Mouse (Mus musculus): ENCODE results near the gene Usp21.
A peak's percentile ranks its signal among the peaks of the same experiment; 100 is the strongest.

Gene Usp21

DNA sequence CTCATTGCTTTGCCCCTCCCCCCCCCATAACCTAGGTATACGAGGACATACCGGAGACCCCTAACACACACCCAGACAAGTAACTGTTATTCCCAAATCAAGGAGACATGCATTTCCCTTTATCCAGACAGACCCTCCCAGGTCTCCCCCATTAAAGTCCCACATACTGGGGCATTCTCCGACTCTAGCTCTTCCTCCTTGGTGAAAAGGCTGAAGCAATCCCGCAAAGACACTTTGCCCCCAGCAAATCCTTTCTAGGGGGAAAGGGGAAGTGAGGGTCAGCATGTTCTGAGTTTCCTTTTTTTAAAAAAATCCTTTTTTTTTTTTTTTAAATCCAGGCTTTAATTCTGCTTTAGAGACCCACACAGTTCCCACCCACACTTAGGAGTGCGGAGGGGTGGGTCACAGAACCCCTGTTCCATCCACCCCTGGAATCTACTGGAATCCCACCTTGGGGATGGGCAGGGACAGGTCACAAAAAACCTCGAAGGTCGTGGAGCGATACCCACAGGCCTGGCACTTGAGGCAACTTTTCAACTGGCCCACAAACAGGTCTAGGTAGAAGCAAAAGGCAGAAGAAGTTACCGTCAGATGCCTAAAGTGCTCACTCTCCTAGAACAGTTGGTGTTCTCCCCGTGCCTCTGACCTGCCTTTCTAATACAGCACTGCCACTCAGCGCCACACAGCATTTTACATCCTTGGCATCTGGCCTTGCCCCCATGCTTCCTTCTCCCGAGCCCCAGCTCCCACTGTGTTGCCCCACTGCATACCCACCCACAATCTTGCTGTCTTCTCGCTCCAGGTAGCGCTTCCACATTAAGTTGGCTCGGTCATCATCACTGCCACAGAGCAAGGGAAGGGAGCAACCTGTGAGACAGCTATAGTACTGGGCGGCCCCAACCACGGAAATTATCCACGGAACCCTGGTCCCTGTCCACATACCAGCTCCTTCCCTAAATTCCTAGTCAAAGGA is 4.3 kb downstream of the Usp21 start:
- DNase-seq: no peak

DNA sequence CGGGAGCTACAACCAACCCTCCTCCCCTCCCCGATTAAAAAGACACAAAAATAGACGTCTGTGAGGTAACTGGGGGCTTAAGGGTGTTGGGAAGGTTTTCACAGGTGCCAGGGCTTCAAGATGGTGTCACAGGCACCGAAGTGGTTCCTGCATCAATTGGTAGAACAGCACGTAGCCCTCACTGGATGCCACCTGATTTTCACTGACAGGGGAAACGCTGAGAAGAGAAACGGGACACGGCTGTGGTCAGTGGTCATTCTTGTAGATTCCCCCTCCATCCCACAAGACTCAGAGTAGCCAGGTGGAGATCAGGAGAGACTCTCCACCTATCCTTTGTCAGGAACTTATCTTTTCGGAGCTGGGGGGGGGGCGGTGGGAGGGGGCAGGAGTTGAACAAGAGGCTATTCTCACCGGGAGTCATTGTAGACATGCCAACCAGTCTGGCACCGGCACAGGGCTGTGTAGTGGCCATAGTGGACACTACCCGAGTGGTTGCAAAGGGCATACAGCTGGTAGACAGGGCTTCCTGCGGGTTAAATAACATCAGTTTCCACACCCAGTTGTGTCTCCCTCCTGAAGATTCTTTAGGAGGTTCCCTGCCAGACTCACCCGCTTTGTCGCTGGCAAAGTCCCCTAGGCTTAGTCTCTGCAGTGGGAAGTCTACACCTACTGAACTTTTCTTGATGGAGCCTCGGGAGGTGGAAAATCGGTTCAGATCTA is 5.5 kb downstream of the Usp21 start:
- DNase-seq: no peak

DNA sequence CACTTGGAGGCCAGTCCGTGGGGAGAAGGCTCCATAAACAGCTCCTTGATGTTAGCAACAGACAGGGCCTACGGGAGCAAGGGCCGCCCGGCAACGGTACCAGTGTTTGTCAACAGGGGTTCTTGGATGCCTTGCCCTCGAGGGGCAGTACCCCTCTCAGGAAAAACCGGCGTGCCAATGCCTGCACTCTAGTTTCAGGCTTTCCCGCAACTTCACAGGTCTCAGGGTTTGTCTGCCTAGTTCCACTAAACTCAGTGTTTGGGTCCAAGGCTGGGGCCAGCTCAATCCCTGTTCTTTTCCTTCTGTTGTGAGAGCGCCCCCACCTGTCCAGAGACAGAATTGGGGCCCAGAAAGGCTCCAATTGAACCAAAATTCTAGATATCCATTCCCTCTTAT is 6.3 kb downstream of the Usp21 start:
- peak; percentile 89 for DNase-seq

DNA sequence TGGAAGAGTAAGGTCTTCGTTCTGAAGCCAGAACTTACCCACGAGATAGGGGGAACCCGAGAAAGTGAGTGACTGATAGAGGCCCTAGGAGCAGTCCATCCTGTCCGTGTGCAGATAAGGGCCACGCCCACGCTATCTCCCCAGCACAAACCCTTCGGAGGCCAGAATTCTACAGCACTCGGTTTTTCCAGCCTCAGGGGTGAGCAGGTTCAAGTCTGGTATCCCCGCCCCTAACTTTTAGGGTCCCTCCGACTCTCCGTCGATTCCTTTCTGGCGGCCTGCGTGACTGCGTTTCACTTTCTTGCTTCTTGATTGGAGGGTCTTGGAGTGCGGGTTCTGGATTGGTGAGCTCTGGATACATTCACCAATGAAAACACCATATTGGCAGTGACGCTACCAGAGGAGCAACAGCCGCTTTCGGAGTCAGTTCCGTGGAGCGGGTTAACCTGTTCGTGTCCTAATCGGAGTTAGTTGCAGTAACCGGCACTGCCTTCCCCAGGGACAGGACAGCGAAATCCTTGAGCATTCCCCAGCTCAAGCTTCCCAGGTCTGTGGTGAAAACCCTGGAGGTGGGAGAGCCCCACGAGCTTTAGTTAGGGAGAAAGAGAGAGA is 6.8 kb downstream of the Usp21 start, which contains the start of gene Ppox:
TSS of gene Ppox (minus strand) at position 271 of the 612 bp plus-strand sequence.
- DNase-seq: peak; percentile 81

- no peak for DNase-seq
These were observed 7.4 kb downstream of the Usp21 start for GRCm38 (mm10) chr1:171280250-171280915.

DNA sequence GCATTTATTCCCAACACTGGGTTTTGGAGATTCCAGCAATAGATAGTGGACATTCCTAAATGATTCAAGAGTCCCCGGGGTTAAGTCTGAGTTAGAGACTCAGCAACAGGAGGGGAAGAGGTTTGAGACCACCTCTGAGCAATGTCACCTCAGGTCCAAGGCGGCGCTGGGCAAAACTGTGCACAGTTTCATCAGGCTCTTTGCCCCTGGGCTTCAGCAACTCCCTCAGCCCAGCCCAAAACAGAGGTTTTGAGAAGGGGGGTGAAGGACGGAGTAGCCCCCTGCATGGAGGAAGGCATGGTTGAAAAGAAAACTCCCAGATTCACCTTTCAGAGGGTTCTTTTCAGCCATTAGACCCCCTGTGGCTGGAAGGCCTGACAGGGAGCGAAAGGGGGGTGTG is 8.1 kb downstream of the Usp21 start:
- no peak for DNase-seq

- no peak for DNase-seq
These were observed 8.6 kb downstream of the Usp21 start for GRCm38 (mm10) chr1:171279012-171279705.

DNA sequence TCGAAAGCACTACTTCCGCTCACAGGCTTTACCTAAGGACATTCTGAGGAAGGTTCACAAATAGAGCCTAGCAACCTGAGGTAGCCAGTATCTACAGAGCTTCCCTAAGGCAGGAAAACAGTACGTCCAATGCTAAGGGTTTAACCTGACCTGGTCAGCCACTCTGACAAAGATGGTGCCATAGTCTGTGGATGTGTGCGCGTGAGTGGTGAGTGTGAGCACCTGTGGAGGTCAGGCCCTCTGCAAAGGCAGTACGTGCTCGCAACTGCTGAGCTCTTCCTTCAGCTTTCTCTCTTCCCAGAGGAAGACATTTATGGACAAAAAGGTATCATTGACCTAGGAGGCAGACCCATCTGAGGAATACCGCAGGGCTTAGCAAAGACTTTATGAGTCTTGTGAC is 9.4 kb downstream of the Usp21 start:
- DNase-seq: no peak

GRCm38 (mm10) chr1:171277736-171278135 is 10.1 kb downstream of the Usp21 start:
- no peak for DNase-seq

GRCm38 (mm10) chr1:171276110-171276748 is 11.6 kb downstream of the Usp21 start:
- DNase-seq: no peak

GRCm38 (mm10) chr1:171275144-171275734 is 12.6 kb downstream of the Usp21 start:
- no peak for DNase-seq

- DNase-seq: no peak
These were observed 13.6 kb downstream of the Usp21 start for GRCm38 (mm10) chr1:171274171-171274570.

GRCm38 (mm10) chr1:171272086-171272485 is 15.7 kb downstream of the Usp21 start:
- DNase-seq: no peak

DNA sequence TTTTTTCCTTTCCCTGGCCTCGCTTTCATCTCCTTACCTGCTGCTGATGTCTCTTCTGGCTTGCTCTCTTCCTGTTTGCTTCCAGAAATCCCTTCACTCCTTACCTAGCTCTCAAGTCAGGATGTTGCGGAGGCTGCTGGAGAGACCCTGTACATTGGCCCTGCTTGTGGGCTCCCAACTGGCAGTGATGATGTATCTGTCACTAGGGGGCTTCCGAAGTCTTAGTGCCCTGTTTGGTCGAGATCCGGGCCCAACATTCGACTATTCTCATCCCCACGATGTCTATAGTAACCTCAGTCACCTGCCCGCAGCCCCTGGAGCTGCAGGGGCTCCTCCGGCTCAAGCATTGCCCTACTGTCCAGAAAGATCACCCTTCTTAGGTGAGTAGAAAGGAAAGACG is 16.2 kb downstream of the Usp21 start:
- no peak for DNase-seq

DNA sequence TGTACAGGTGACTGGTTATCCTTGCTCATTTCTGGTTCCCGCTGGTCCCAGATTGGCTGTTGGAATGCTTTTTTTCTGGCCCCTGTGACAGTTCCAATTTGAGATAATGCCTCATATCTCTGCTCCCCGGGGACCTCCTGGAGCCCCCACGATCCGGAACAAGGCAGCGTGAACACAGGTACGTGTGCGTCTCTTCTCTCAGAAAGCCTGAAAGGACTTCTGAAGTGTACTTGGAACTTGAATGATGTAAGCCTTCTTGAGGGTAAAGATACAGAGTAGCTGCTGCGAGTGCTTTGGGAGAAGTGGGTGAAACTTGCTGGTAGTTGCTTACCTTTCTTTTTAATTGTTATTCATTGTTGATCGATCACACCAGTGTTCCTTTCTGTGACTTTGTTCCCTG is 16.6 kb downstream of the Usp21 start:
- no peak for DNase-seq

DNA sequence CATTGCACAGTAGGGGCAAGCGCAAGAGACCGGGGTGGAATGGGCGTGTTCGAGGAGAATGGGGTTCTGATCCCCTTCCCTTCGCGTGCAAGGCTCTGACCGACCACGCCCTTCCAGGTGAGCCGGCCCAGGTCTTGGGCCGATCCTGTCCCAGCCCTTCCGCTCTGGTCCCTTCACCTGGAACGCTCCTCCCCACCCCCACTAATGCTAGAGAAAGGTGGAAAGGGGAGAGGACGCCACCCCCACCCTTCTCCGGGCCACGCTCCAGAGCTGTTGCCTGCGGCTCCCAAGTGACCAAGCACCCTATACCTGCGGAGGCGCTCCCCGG is 17.3 kb downstream of the Usp21 start:
- DNase-seq: no peak

- DNase-seq: peak; percentile 100
These were observed 17.8 kb downstream of the Usp21 start, which contains the start of gene B4galt3 for GRCm38 (mm10) chr1:171269848-171270572. TSS of gene B4galt3 (plus strand) at chr1:171270328.

- no peak for DNase-seq
These were observed 19.4 kb downstream of the Usp21 start for GRCm38 (mm10) chr1:171268341-171268740.

GRCm38 (mm10) chr1:171265971-171266744 is 21.6 kb downstream of the Usp21 start:
- no peak for DNase-seq

All from thymus, postnatal 4 days (tissue).